Mouse (Mus musculus): ENCODE data around the gene Ccdc153. TPM values are rescaled to one million over a fixed set of nuclear protein-coding genes. Genes with fewer than 3 reads are reported as not detected.
A peak's percentile ranks its signal among the peaks of the same experiment; 100 is the strongest.

The Ccdc153 gene
- polyA plus RNA-seq (2012; ENCODE audit: insufficient read depth, insufficient read length, missing spikeins), result not detected in 2 replicates

DNA sequence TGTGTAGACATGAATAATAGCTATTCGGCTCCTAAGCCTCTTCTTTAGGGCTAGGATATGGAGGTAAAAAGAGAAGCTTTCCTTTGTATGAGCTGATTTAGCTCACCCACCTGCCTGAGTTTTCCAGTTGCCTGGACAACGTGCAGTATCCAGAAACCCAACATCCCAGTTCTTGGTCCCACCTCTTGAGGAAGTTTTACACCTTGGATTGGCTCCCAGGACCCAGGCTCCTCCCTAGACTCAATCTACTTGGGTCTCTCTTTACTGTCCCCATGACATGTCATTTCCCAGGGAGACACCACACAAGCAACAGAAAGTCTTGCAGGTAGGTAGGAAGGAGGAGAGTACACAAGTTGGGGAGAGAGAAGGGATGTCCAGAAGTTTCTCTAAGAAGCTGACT is at the start of gene Ccdc153:
TSS of gene Ccdc153 (plus strand) at position 278 of the 400 bp plus-strand sequence.
- no peak within 1 kb of the TSS for H3K4me3 ChIP-seq (ENCODE audit: insufficient read depth, low read length)
- TF ChIP-seq CTCF (IDR thresholded peaks at IDR 0.05; ENCODE audit: low read depth, low read length) (no peak), POLR2A (IDR thresholded peaks at IDR 0.05; ENCODE audit: borderline replicate concordance, low read depth, low read length) (no peak)
- peaks cover 19% of the 10 kb centered on the region for H3K4me1 ChIP-seq (ENCODE audit: control insufficient read depth, insufficient read depth, low read length)
- no peak within 1 kb of the TSS for H3K27ac ChIP-seq (ENCODE audit: insufficient read depth, low read depth, low read length)

DNA sequence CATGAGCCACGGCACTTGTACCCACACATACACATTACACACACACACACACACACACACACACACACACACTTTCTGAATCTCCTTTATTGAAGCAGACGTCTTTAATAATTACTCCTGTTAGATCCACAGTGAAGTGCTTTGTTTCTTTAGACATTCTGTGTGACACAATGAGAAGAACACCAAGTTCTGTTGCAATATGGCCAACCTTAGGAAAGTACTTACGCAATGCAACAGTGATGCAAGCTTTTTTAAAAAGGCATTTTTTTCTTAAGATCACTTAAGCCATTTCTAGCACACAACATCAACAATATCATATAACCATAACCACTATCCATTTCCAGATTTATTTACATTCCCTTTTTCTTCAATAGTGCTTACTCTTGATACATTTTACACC is 49.3 kb upstream of the Ccdc153 start:
- TF ChIP-seq CTCF (IDR thresholded peaks at IDR 0.05; ENCODE audit: low read depth, low read length), result no peak
- Histone ChIP-seq H3K4me3 (ENCODE audit: insufficient read depth, low read length) (no peak overlapping the region), H3K27ac (ENCODE audit: insufficient read depth, low read depth, low read length) (peak overlapping the region; percentile 45; the same call in 1 of the 2 replicates), H3K4me1 (ENCODE audit: control insufficient read depth, insufficient read depth, low read length) (peaks cover 41% of the 10 kb centered on the region)

DNA sequence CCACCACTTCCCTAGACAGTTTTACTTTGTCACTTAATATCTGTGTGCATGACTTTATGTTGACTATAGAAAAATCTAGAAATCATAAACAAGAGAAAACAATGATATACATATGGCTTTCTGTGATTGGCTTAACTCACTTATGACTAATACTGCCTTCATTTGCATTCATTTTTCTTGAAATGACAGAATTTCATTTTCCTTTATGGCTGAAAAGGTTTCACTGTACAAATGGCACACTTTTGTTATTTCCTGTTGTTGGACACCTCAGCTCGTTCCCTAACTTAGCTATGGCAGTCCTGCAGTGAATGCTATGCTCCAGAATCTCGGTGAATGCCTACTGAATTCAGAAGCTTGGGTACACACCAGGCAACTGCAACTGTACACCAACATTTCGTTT is 48.2 kb upstream of the Ccdc153 start:
- H3K27ac ChIP-seq (ENCODE audit: insufficient read depth, low read depth, low read length), result no peak overlapping the region
- no peak for TF ChIP-seq POLR2A (IDR thresholded peaks at IDR 0.05; ENCODE audit: borderline replicate concordance, low read depth, low read length)
- TF ChIP-seq CTCF (IDR thresholded peaks at IDR 0.05; ENCODE audit: low read depth, low read length), result no peak
- H3K4me3 ChIP-seq (ENCODE audit: insufficient read depth, low read length), result no peak overlapping the region
- H3K4me1 ChIP-seq (ENCODE audit: control insufficient read depth, insufficient read depth, low read length), result peaks cover 46% of the 10 kb centered on the region

DNA sequence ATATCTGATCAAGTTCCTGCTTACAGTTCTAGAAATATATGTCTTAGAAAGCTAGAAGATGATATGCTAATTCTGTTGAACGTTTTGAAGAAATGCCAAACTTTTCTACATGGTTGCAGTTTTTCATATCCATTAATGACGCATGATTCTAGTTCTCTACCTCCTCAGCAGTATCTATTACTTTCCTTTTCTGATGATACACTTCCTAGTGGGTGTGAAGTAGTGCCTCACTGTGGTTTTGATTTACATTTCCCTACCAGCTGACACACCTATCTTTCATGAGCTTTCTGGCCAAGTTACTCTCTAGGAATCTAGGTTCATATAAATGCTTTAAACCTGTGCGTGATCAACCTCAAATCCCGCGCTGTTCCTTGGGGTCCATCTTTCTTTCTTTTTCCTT is 47.7 kb upstream of the Ccdc153 start:
- TF ChIP-seq CTCF (IDR thresholded peaks at IDR 0.05; ENCODE audit: low read depth, low read length) (no peak), POLR2A (IDR thresholded peaks at IDR 0.05; ENCODE audit: borderline replicate concordance, low read depth, low read length) (no peak)
- Histone ChIP-seq H3K27ac (ENCODE audit: insufficient read depth, low read depth, low read length) (no peak overlapping the region), H3K4me1 (ENCODE audit: control insufficient read depth, insufficient read depth, low read length) (peaks cover 46% of the 10 kb centered on the region), H3K4me3 (ENCODE audit: insufficient read depth, low read length) (no peak overlapping the region)

DNA sequence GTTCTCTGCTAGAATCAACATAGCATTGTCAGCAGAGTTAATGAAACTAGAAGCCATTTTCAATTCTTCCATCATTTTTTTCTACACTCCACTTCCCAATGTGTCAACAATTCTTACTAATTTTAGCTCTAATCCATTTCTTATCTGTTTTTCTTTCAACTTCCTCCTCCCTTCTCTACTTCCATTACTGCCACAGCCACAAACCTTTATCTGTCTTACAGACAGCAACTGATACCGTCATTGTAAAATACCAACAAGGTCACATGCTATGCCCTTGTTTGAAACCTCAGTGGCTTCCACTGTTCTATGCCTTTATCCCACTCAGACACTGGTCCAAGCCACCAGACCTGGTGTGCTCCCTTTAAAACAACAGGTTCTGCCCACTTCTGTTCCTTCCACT is 46.5 kb upstream of the Ccdc153 start:
- TF ChIP-seq POLR2A (IDR thresholded peaks at IDR 0.05; ENCODE audit: borderline replicate concordance, low read depth, low read length) (no peak), CTCF (IDR thresholded peaks at IDR 0.05; ENCODE audit: low read depth, low read length) (no peak)
- Histone ChIP-seq H3K4me3 (ENCODE audit: insufficient read depth, low read length) (no peak overlapping the region), H3K4me1 (ENCODE audit: control insufficient read depth, insufficient read depth, low read length) (peaks cover 49% of the 10 kb centered on the region), H3K27ac (ENCODE audit: insufficient read depth, low read depth, low read length) (peak overlapping the region; percentile 50)

DNA sequence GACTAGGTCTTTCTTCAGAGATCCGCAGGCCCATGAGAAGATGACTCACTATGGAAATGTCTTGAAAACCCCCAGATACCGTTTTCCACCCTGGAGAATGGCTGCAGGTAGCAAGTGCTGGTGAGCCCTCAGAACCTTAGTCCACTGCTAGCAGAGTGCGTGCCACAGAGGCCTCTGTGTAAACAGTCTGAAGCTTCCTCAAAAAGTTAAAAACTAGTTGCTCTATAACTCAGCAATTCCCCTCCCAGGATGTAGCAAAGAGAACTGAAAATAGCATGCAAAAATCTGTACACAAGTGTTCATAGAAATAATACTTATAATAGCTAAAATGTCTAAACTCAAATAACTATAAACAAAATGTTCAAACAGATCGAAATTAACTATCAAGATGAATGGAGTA is 44.1 kb upstream of the Ccdc153 start:
- Histone ChIP-seq H3K4me1 (ENCODE audit: control insufficient read depth, insufficient read depth, low read length) (peaks cover 46% of the 10 kb centered on the region), H3K27ac (ENCODE audit: insufficient read depth, low read depth, low read length) (peak overlapping the region; percentile 69), H3K4me3 (ENCODE audit: insufficient read depth, low read length) (no peak overlapping the region)
- TF ChIP-seq CTCF (IDR thresholded peaks at IDR 0.05; ENCODE audit: low read depth, low read length) (no peak), POLR2A (IDR thresholded peaks at IDR 0.05; ENCODE audit: borderline replicate concordance, low read depth, low read length) (no peak)

DNA sequence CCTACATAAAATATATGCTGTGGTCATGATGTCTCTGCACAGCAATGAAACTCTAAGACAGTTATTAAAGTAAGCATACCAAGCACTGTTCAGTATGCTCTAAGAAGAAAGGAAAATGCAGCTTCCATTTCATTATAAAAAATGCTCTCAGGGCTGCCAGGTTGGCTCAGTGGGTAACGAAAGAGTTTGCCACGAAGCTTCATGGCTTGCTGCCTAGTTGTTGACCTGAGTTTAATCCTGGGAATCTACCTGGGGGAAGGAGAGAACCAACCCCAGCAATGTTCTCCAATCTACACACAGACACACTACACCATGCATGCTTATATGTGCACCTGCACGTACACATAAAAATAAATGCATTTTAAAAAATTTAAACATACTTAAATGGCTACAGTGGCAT is 41.3 kb upstream of the Ccdc153 start:
- Histone ChIP-seq H3K4me3 (ENCODE audit: insufficient read depth, low read length) (no peak overlapping the region), H3K27ac (ENCODE audit: insufficient read depth, low read depth, low read length) (no peak overlapping the region), H3K4me1 (ENCODE audit: control insufficient read depth, insufficient read depth, low read length) (peaks cover 28% of the 10 kb centered on the region)
- TF ChIP-seq POLR2A (IDR thresholded peaks at IDR 0.05; ENCODE audit: borderline replicate concordance, low read depth, low read length), result no peak
- TF ChIP-seq CTCF (IDR thresholded peaks at IDR 0.05; ENCODE audit: low read depth, low read length), result no peak

DNA sequence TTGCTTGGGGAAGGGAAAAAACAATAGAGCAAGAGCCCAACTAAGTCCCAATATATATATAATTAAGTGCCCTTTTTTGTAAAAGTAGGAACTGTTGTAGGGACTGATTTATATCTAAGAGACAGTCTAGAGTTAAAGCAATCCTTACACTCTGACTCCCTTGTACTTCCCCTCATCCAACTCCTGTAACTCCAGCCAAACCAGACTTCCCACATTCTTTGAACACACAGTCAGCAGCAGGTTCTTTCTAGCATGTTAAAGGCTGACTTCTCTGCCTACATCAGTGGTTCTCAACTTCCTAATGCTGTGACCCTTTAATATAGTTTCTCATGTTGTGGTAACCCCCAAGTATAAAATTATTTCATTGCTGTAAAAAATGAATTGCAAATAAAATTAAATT is 40.9 kb upstream of the Ccdc153 start:
- Histone ChIP-seq H3K4me3 (ENCODE audit: insufficient read depth, low read length) (no peak overlapping the region), H3K4me1 (ENCODE audit: control insufficient read depth, insufficient read depth, low read length) (peaks cover 23% of the 10 kb centered on the region), H3K27ac (ENCODE audit: insufficient read depth, low read depth, low read length) (no peak overlapping the region)
- TF ChIP-seq POLR2A (IDR thresholded peaks at IDR 0.05; ENCODE audit: borderline replicate concordance, low read depth, low read length) (no peak), CTCF (IDR thresholded peaks at IDR 0.05; ENCODE audit: low read depth, low read length) (no peak)

DNA sequence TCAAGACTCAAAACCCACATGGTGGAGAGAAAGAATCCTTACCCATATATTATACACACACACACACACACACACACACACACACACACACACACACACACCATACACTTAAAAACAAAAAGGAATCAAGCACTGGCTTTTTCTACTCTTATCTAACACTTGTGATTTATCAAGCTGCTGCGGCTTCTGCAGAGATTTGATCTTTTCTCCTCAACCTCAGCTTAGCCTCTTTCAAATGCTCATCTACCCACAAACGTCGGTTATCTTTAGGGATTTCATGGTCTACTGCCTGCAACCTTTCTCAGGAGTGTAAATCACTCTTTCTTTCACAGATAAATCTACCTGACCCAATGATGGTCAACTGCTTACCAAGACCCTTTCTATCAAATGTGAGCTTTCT is 40.0 kb upstream of the Ccdc153 start:
- H3K4me1 ChIP-seq (ENCODE audit: control insufficient read depth, insufficient read depth, low read length), result peaks cover 19% of the 10 kb centered on the region
- TF ChIP-seq POLR2A (IDR thresholded peaks at IDR 0.05; ENCODE audit: borderline replicate concordance, low read depth, low read length) (no peak), CTCF (IDR thresholded peaks at IDR 0.05; ENCODE audit: low read depth, low read length) (no peak)

DNA sequence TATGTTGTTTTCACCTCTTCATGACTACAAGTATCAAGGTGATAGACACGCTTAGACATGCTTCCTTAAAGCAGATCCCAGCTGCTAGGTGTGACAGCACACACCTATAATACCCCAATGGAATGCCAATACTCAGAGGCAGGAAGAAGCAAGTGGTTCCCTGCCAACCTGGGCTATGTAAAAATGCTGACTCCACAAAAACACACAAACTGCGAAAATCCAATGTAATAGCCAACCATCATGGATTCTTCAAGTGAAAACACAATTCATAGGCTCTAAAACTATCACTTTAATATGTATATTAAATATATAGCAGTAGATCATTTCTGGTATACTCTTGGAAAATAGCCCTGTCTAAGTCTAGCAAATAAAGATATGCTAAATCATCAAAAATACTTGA is 32.6 kb upstream of the Ccdc153 start:
- Histone ChIP-seq H3K4me3 (ENCODE audit: insufficient read depth, low read length) (no peak overlapping the region), H3K4me1 (ENCODE audit: control insufficient read depth, insufficient read depth, low read length) (peaks cover 13% of the 10 kb centered on the region), H3K27ac (ENCODE audit: insufficient read depth, low read depth, low read length) (no peak overlapping the region)
- TF ChIP-seq POLR2A (IDR thresholded peaks at IDR 0.05; ENCODE audit: borderline replicate concordance, low read depth, low read length) (no peak), CTCF (IDR thresholded peaks at IDR 0.05; ENCODE audit: low read depth, low read length) (no peak)

More for the DNA sequence above, 40.0 kb upstream of the Ccdc153 start:
- no peak overlapping the region for H3K4me3 ChIP-seq (ENCODE audit: insufficient read depth, low read length)
- H3K27ac ChIP-seq (ENCODE audit: insufficient read depth, low read depth, low read length), result no peak overlapping the region

DNA sequence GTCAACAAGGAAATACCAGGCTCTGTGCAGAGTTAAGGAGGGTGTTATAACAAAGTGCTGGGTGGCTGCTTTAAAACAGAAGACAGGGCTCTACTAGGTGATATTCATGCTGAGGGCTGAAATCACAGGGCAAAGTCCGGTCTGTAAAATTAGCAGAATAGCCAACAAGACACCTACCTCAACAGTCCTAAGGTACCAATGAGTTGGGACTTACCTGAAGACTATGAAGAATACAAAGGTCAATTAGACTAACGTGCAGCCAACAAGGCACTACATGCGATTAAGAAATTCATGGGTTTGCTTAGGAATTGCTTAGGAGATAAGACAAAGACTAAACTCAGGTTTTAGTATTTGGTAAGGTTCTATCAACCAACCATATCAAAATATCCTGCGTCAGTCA is 31.1 kb upstream of the Ccdc153 start:
- Histone ChIP-seq H3K27ac (ENCODE audit: insufficient read depth, low read depth, low read length) (no peak overlapping the region), H3K4me1 (ENCODE audit: control insufficient read depth, insufficient read depth, low read length) (peaks cover 17% of the 10 kb centered on the region), H3K4me3 (ENCODE audit: insufficient read depth, low read length) (no peak overlapping the region)
- no peak for TF ChIP-seq POLR2A (IDR thresholded peaks at IDR 0.05; ENCODE audit: borderline replicate concordance, low read depth, low read length)
- TF ChIP-seq CTCF (IDR thresholded peaks at IDR 0.05; ENCODE audit: low read depth, low read length), result no peak

Data from bone marrow macrophage, adult 2 months (primary cell).